Mouse (Mus musculus) hindbrain, embryonic 10.5 days (tissue): Measurements from ENCODE around the gene Kif21a. TPM values are rescaled to one million over a fixed set of nuclear protein-coding genes. Genes with fewer than 3 reads are reported as not detected.

Experiments
- DNase-seq: peaks from one replicate; pipeline ENCODE4 v3.0.0-alpha.2; 2017; ENCODE audit warnings: low spot score
- H3K27ac ChIP-seq: fragments of 300-500 bp; sonication (generic); 2 replicates; pipeline ENCODE4 v1.5.1; 2016; ENCODE audit warnings: mild to moderate bottlenecking, moderate library complexity
- H3K27me3 ChIP-seq: fragments of 300-500 bp; sonication (generic); 2 replicates; pipeline ENCODE4 v1.6.1; 2016; ENCODE audit warnings: mild to moderate bottlenecking; ENCODE audit not compliant: poor library complexity, insufficient read depth, severe bottlenecking
- H3K36me3 ChIP-seq: fragments of 300-500 bp; sonication (generic); 2 replicates; pipeline ENCODE4 v1.6.1; 2016; ENCODE audit warnings: mild to moderate bottlenecking, moderate library complexity
- H3K4me1 ChIP-seq: fragments of 300-500 bp; sonication (generic); replicated peaks from 2 replicates; pipeline ENCODE4 v1.6.1; 2016; ENCODE audit warnings: mild to moderate bottlenecking
- H3K4me3 ChIP-seq: fragments of 300-500 bp; sonication (generic); 2 replicates; pipeline ENCODE4 v1.5.1; 2016; ENCODE audit warnings: mild to moderate bottlenecking, moderate library complexity
- H3K9me3 ChIP-seq: fragments of 300-500 bp; sonication (generic); 2 replicates; pipeline ENCODE4 v1.6.1; 2016; ENCODE audit warnings: mild to moderate bottlenecking, moderate library complexity
- WGBS: fragments of 180-500 bp; shearing (Covaris S2); methylation state at CpG from one replicate; pipeline ENCODE4 v1.1.7; 2016; 5-methylcytosine and 5-hydroxymethylcytosine counted together
- polyA plus RNA-seq: library from polyadenylated mRNA; unstranded; fragments of >200 nt; fragmentation: Nextera tagmentation; extraction: Ambion mirVana; gene quantifications from 2 replicates; pipeline ENCODE4 v1.2.1, GENCODE M21; 2016

The Kif21a gene
- polyA plus RNA-seq, 1 experiment from 2014 or later = 28.6 TPM

GRCm38 (mm10) chr15:91016366-91016765 lies 33.4 kb downstream of the Kif21a start:
- 78% methylated on average over 12 of the region's 12 CpGs for WGBS

GRCm38 (mm10) chr15:91012793-91013580 lies 36.8 kb downstream of the Kif21a start:
- Histone ChIP-seq H3K9me3 (no peaks in the 10 kb centered on the region), H3K4me3 (no peak overlapping the region), H3K27ac (peak overlapping the region; percentile 75), H3K36me3 (peaks cover 3% of the 10 kb centered on the region; the same call in 1 of the 2 replicates), H3K27me3 (no peaks in the 10 kb centered on the region), H3K4me1 (peaks cover 53% of the 10 kb centered on the region)
- DNase-seq = no peak
- WGBS = 17% methylated on average over 6 of the region's 6 CpGs

More at GRCm38 (mm10) chr15:91016366-91016765, 33.4 kb downstream of the Kif21a start:
- Histone ChIP-seq H3K27me3 (no peaks in the 10 kb centered on the region), H3K9me3 (0 out of 2 replicates have a peak, but pooled peaks cover 5% of the 10 kb centered on the region), H3K36me3 (peaks cover 12% of the 10 kb centered on the region), H3K4me1 (peaks cover 68% of the 10 kb centered on the region), H3K4me3 (no peak overlapping the region), H3K27ac (peak overlapping the region; percentile 95)
- no peak for DNase-seq

GRCm38 (mm10) chr15:91010218-91010617 lies 39.5 kb downstream of the Kif21a start:
- H3K27me3 ChIP-seq = no peaks in the 10 kb centered on the region
- no peaks in the 10 kb centered on the region for H3K9me3 ChIP-seq
- H3K4me1 ChIP-seq = peaks cover 28% of the 10 kb centered on the region
- no peak for DNase-seq
- peaks cover 3% of the 10 kb centered on the region; the same call in 1 of the 2 replicates for H3K36me3 ChIP-seq
- H3K4me3 ChIP-seq = no peak overlapping the region
- 58% methylated on average over 4 of the region's 4 CpGs for WGBS
- H3K27ac ChIP-seq = peak overlapping the region; percentile 40; the same call in 1 of the 2 replicates

GRCm38 (mm10) chr15:91007123-91007830 lies 42.5 kb downstream of the Kif21a start:
- WGBS = 92% methylated on average over 13 of the region's 13 CpGs
- peaks cover 26% of the 10 kb centered on the region for H3K4me1 ChIP-seq
- no peak for DNase-seq

GRCm38 (mm10) chr15:91004726-91005125 lies 45.0 kb downstream of the Kif21a start:
- WGBS = 93% methylated on average over 7 of the region's 7 CpGs
- 0 out of 2 replicates have a peak overlapping the region, but pooled peaks have one; percentile 30 for H3K27ac ChIP-seq
- H3K9me3 ChIP-seq = no peaks in the 10 kb centered on the region
- no peak for DNase-seq
- H3K36me3 ChIP-seq = no peaks in the 10 kb centered on the region; the same call in 1 of the 2 replicates
- H3K27me3 ChIP-seq = no peaks in the 10 kb centered on the region
- H3K4me1 ChIP-seq = peaks cover 36% of the 10 kb centered on the region
- H3K4me3 ChIP-seq = no peak overlapping the region

More at GRCm38 (mm10) chr15:91007123-91007830, 42.5 kb downstream of the Kif21a start:
- H3K4me3 ChIP-seq = no peak overlapping the region
- no peaks in the 10 kb centered on the region; the same call in 1 of the 2 replicates for H3K36me3 ChIP-seq
- H3K27ac ChIP-seq = no peak overlapping the region
- H3K9me3 ChIP-seq = no peaks in the 10 kb centered on the region
- H3K27me3 ChIP-seq = no peaks in the 10 kb centered on the region

GRCm38 (mm10) chr15:91001037-91001616 lies 48.6 kb downstream of the Kif21a start:
- Histone ChIP-seq H3K27me3 (no peaks in the 10 kb centered on the region), H3K4me1 (peaks cover 61% of the 10 kb centered on the region), H3K4me3 (peak overlapping the region; percentile 28), H3K36me3 (peaks cover 16% of the 10 kb centered on the region), H3K27ac (peak overlapping the region; percentile 86), H3K9me3 (no peaks in the 10 kb centered on the region)
- WGBS = 47% methylated on average over 10 of the region's 10 CpGs
- DNase-seq = peak; percentile 19

GRCm38 (mm10) chr15:91000280-91001036 lies 49.3 kb downstream of the Kif21a start:
- H3K4me3 ChIP-seq = peak overlapping the region; percentile 28

GRCm38 (mm10) chr15:90992871-90993270 lies 56.9 kb downstream of the Kif21a start:
- peaks cover 7% of the 10 kb centered on the region for H3K4me1 ChIP-seq
- H3K27me3 ChIP-seq = no peaks in the 10 kb centered on the region
- no peaks in the 10 kb centered on the region for H3K9me3 ChIP-seq
- no peak overlapping the region for H3K4me3 ChIP-seq
- no peak overlapping the region for H3K27ac ChIP-seq
- WGBS = 72% methylated on average over 2 of the region's 2 CpGs
- DNase-seq = no peak
- peaks cover 90% of the 10 kb centered on the region for H3K36me3 ChIP-seq

More at GRCm38 (mm10) chr15:91000280-91001036, 49.3 kb downstream of the Kif21a start:
- Histone ChIP-seq H3K27me3 (no peaks in the 10 kb centered on the region), H3K36me3 (peaks cover 23% of the 10 kb centered on the region), H3K9me3 (no peaks in the 10 kb centered on the region), H3K4me1 (peaks cover 61% of the 10 kb centered on the region), H3K27ac (peak overlapping the region; percentile 86)
- 48% methylated on average over 21 of the region's 21 CpGs for WGBS
- DNase-seq = peak; percentile 42

GRCm38 (mm10) chr15:90992388-90992787 lies 57.4 kb downstream of the Kif21a start:
- no peak for DNase-seq
- no peaks in the 10 kb centered on the region for H3K27me3 ChIP-seq
- peaks cover 90% of the 10 kb centered on the region for H3K36me3 ChIP-seq
- H3K4me1 ChIP-seq = peaks cover 2% of the 10 kb centered on the region
- WGBS = 94% methylated on average over 14 of the region's 14 CpGs
- no peaks in the 10 kb centered on the region for H3K9me3 ChIP-seq
- H3K27ac ChIP-seq = no peak overlapping the region
- no peak overlapping the region for H3K4me3 ChIP-seq

- 87% methylated on average over 4 of the region's 4 CpGs for WGBS
- Histone ChIP-seq H3K36me3 (peaks cover 90% of the 10 kb centered on the region), H3K4me1 (no peaks in the 10 kb centered on the region), H3K9me3 (no peaks in the 10 kb centered on the region), H3K4me3 (no peak overlapping the region), H3K27ac (no peak overlapping the region), H3K27me3 (no peaks in the 10 kb centered on the region)
- DNase-seq = no peak
Measured at GRCm38 (mm10) chr15:90991843-90992242, 57.9 kb downstream of the Kif21a start.

GRCm38 (mm10) chr15:90987714-90988250 lies 62.0 kb downstream of the Kif21a start:
- H3K9me3 ChIP-seq = no peaks in the 10 kb centered on the region
- peaks cover 90% of the 10 kb centered on the region for H3K36me3 ChIP-seq
- H3K4me3 ChIP-seq = no peak overlapping the region
- no peak for DNase-seq
- H3K27ac ChIP-seq = no peak overlapping the region
- H3K4me1 ChIP-seq = no peaks in the 10 kb centered on the region
- WGBS = 96% methylated on average over 12 of the region's 12 CpGs
- no peaks in the 10 kb centered on the region for H3K27me3 ChIP-seq

GRCm38 (mm10) chr15:90975914-90976313 lies 73.8 kb downstream of the Kif21a start:
- Histone ChIP-seq H3K4me1 (peaks cover 21% of the 10 kb centered on the region), H3K36me3 (peaks cover 63% of the 10 kb centered on the region)
- WGBS = 69% methylated on average over 5 of the region's 5 CpGs

More at GRCm38 (mm10) chr15:90975914-90976313, 73.8 kb downstream of the Kif21a start:
- Histone ChIP-seq H3K9me3 (peaks cover 8% of the 10 kb centered on the region), H3K4me3 (no peak overlapping the region), H3K27ac (no peak overlapping the region), H3K27me3 (no peaks in the 10 kb centered on the region)
- DNase-seq = no peak
